Mouse (Mus musculus): Measurements from ENCODE around the gene Ifrd1.

DNA sequence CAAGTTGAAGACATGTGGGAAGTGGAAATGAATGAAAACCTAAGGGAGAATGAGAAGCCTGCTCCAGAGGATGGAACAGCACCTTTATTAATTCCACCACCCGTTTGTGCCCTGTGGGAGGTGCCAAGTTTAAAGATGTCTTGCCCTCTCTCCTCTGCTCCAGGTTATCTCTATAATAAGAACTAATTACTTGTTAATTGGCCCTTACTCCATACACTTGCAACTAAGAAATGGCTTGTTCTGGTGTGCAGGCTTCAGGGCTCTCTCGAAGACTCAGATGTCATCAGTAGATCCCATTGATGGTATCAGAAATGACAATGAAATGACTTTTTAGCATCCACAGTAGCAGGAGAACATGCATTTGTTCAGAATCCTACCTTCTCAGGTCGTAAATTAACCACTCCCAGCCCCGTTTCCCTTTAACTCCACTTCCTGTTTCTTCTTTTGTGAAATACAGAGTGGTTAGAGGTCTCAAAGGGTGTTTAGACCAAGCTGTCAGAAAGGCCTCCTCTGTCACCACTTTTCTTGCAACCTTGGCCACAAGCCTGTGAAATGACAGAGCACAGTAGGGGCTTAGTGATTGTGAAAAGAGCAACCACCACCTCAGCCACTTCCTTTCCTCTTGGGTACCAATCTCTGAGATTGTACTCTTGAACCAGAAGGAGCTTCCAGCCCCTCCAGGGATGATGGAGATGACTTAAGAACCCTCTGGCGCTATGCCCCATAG lies at the start of gene Ifrd1:
- TF ChIP-seq CTCF (IDR thresholded peaks at IDR 0.05; ENCODE audit: low read depth) (no peak), EP300 (optimal IDR thresholded peaks at IDR 0.05) (no peak)
